Mouse (Mus musculus) naive thymus-derived CD4-positive, alpha-beta T cell, adult 2 months (primary cell): ENCODE results near the gene Mrpl10.

ENCODE experiments used
- DNase-seq: peaks from one replicate; pipeline ENCODE4 v3.0.0-alpha.2; 2011; ENCODE audit warnings: low read depth

Mrpl10 gene

DNA sequence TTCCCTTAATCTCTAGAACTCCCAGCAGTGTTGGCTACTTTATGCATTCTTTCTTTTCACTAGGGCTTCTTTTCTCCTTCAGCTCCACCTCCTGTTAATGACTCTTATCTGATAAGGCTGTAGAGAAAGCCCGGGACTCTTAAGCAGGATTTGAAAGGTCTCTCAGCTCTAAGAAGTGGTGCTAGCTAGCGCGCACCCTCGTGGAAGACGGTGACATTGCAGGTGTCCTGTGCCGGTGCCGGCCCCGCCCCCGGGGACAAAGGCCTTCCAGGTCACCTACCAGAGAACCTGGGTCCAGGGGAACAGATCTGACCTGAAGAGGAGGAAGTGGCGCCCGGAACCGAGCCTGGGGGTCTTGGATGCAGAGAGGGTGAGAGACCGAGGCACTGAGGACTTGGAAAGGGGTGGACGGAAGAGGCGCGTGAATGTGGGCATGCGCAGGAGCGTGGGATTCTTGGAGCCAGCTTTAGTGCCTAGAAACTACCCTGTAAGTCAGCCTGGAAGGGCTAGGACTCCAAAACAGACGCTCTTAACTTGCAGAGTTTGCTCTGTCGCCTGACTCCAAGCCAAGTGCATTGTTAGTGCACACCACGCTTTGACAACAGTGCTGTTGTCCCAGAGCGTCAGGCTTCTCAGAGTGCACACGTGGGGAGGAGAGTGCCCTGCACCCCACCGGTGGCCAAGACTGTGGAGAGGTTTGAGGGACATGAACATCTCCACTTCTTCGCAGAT lies 11.5 kb upstream of the Mrpl10 start, which contains the start of gene Scrn2:
Scrn2 (plus strand) TSS at position 253 of the 732 bp plus-strand sequence.
- peak; percentile 94 for DNase-seq

DNA sequence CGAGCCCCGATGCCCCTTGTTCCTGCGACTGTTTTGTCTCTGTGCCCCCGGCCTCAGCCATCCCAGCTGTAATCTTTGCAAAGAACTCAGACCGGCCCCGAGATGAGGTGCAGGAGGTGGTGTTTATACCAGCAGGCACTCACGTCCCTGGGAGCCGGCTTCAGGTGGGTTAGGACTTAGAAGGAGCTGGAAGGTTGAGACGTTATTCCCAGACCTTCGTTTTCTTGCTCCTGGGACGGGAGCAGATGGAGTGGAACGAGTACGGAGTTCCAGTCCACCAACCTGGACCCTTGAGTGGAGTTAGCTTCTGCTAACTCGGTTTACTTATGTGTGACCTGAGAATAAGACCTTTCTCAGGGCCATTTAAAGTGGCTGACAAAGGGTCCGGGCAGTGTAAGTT lies 10.9 kb upstream of the Mrpl10 start:
- no peak for DNase-seq

DNA sequence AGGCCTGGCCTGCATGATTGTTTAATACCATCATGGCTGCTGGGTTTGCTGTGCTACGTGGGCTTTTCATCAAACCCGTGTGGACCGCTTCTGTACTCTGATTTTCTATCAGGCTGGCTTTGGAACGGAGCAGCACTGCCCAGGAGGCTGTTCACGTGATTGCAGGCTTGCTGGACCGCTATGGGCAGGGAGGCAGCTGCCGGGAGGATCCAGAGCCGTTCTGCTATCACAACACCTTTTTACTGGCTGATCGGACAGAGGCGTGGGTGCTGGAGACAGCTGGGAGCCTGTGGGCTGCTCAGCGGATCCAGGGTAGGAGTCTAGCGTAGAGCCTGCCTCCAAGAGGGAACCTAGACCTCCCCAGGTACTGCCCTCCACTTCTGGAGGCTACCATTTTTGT lies 9.4 kb upstream of the Mrpl10 start:
- DNase-seq, result no peak

DNA sequence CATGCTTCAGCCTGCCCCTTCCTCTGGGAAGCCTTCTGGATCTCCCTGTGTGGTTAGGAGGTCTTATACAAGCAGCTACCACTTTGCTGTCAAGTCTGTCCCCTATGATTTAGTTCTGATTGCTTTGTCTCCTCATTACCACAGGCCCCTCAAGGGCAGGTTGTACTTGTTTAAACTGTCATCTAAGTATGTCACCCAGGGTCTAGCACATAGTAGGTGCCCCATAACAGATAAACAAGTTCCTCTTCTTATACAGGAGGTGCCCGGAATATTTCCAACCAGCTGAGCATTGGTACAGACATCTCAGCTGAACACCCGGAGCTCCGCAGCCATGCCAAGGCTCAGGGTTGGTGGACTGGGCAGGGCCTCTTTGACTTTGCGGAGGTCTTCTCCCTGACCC lies 8.9 kb upstream of the Mrpl10 start:
- DNase-seq, result no peak

DNA sequence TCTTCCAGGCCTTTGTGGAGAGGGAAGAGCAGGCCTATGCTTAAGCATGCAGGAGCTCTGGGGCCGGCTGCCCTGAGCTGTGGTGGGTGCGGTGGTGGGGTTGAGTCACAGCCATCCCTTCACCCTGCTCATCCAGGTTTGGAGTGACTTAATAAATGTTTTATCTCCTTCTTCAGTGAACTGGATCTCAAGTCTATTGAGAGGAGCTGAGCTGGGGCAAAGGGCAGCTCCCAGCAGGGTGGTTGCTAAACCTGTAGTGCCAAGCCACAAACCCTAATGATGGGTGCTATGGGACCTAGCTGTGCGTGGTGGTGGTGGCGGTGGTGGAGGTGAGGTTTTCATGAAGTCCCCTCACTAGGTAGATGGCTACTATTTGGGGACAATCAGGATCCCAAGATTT lies 7.6 kb upstream of the Mrpl10 start:
- no peak for DNase-seq

DNA sequence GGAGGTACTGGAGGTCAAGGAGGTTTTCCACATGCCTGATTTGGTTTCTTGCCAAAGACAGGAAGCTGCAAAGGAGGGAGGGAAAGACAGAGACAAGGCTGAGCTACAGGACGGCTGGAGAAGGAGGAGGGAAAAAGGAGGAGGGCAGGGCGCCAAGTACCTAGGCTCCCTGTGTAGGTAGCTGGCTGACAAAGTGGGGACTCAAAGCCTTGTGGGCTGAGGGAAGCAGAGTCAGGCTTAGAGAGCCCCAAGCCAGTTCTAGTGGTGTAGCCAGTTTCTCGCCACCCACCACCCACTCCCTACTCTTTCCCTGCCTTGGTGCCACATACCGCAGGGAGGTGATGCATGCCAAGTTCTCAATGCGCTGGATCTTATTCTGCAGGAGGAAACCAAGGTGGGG lies 5.2 kb upstream of the Mrpl10 start:
- no peak for DNase-seq

DNA sequence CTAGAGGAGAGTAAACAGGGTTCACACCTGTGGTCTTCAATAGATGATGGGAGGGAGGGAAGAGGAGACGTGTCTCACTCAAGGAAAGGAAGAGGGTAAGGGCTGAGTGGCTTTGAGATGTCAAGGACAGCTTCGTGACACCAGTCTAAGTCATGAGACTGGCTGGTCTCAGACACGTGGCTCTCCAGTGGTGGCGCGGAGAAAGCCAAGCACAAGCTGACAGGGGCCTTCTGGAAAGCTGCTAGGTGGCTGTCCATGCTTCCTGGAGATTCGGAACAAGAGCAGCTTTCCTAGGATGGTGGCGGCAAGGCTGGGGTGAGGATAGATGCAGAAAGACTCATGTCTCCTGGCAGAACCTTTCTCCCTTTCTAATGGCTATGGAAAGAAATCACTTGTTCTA lies 2.5 kb upstream of the Mrpl10 start:
- no peak for DNase-seq

DNA sequence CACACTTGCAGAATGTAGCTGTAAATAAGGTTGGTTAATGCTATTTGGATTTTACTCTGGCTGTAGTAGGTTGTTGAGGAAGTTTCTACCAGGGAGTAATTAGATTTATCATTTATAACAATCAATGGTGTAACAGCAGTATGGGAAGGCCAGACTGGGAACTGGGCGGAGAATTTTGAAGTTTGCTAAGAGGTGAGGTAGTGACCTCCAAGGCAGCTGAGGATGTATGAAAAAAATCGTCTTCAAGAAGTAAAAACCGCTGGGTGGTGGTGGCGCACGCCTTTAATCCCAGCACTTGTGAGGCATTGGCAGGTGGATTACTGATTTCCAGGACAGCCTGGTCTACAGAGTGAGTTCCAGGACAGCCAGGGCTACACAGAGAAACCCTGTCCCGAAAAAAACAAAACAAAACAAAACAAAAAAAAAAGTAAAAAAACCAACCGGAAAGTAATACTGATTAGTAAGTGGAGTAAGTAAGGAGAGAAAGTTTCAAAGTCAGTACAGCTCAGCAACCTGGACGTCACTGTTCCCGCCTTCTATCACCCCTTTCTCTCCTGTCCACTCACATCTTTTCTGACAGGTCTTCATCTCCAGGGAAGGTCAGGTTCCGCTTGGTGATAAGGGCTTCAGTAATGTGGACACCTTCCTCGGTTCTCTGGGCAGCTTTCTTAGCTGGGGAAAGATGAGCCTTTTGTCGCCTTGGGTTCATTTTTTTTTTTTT lies 899 bp upstream of the Mrpl10 start:
- DNase-seq, result no peak

DNA sequence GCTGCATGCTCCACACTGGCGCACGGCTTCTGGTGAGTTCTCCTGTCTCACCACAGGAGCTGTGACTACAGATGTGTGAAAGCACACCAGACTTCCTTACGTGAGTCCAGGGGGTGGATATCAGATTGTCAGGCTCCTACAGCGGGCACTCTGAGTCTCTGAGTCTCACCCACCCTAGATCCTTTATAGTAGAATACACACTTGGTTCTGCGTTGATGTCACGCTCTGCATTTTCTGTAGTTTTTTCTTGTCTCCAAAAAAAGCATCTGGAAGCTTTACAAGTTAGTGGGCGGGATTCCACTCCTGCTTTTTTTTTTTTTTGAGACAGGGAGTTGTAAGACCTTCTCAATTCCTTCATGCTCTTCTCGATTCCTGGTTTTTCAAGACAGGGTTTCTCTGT lies 3.5 kb downstream of the Mrpl10 start:
- no peak for DNase-seq

DNA sequence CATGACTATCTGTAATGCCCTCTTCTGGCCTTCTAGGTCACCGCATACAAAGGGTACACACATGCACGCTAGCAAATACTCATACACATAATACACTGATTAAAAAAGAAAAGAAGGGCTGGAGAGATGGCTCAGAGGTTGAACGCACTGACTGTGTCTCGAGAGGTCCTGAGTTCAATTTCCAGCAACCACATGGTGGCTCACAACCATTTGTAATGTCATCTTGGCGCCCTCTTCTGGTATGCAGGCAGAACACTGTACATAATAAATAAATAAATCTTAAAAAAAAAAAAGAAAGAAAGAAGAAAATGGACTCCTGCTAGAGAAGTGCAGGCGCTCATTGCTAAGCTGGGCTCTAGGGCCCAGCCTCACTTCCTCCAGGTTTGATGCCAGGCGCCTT lies 4.5 kb downstream of the Mrpl10 start:
- peak; percentile 53 for DNase-seq

DNA sequence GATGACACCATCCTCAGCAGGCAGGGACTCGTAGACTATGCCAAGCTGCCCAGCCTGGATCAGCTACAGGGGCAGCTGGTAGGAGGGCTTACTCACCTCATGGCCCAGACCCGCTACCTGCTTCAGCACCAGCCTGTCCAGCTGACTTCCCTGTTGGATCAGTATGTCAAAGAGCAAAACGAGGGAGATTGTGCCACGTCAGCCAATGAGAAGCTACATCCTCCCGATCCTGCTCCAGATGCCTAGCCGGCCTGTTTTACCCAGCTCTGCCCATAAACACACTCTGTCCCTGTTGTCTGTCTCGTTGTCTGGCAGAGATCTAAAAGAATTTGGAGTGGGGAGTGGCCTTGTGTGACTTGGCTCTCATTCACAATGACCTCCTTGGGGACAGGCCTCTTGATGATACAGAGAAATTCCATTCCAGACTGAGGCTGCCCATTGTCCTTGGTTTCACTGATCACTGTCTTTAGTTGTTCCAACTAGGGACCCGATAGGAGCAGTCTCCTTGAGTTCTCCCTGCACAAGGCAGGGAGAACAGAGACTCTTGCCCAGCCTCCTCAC lies 6.8 kb downstream of the Mrpl10 start:
- no peak for DNase-seq

DNA sequence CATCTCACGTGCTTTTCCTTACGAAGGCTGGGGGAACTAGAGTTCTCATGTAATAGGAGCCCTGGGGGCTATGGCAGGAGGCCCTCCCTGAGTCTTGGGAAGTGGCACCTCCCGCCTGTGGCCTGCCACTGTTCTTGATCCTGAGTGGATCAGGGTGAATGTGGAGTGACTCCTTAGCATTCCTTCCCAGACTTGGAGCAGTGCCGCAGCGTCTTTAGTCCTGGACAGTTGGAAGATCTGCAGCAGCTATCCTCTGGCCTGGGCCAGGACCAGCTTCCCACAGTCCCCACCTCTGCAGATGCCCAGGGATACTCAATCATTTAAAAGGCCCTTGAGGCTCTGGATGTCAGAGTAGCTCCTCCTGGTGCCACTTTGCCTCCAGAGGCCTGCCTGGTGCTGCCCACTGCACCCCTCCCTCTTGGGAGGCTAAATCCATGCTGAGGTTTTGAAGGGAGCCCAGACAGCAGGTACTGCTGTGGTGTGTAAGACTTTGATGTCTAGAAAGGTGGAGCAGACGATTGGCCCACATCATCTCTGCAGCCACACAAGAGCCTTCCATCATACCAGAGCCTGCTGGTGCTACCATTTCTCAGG lies 8.2 kb downstream of the Mrpl10 start:
- no peak for DNase-seq

DNA sequence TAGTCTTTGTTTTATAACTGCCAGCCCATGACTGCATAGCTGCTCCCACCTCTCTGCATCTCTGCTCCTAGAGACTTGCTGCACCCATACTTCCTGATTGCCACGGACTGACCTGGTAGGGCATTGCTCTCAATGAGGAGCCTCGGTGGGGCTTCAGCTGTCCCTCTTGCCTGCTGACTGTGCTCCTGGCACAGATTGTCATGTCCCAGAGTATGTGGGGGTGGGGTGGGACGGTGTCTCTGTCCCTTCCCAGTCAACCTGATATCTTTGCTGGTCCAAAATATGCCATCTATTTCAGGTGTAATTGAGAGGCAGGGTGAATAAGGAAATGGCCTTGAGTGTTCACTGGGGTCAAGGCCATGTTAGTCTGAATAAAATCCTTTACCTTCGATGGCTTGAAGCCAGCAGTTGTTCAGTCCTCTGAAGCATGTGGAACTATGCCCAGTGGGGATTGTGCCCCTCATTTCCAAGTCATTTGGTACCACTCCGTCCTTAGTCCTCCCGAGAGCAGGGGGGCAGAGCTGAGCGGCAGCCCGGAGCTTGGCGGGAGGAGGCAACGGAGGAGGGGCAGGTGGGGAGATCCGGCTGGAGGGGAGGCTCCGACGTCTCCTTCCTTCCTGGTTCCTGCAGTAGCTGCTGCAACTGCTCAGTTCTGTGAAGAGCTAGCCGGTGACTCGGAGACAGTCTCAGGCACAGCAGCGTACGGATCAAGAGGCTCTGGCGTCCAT lies 9.0 kb downstream of the Mrpl10 start, which contains the start of gene Osbpl7:
Osbpl7 (plus strand) TSS at position 413 of the 728 bp plus-strand sequence.
- peak; percentile 76 for DNase-seq

DNA sequence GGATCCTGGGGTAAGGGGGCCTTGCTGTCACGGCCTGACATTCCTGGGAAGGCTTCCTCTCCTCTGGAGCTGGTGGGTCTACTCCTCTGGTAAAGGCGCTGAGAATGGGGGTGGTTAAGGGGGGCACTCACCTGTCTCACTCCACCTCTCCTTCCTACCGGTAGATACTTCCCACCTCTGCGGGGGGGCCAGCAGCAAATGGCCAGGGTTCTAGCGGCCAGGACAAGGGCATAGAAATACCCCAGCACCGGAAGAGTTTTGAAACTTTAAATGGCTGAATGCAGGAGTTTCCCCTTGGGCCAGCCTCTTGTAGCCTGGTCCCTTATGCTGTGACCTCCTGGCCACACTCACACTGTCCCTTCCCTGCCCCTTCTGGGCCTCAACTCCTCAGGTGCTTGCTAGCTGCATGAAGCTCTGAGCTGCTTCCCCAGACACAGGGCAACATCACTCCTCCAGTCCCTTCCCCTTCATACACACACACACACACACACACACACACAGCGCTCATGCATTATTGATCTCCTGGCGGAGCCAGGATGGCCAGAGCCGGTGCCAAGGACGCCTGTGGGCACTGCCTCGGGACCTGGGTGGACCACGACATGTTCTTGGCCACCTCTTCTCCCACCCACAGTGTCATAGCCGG lies 9.7 kb downstream of the Mrpl10 start:
- DNase-seq, result peak; percentile 30

DNA sequence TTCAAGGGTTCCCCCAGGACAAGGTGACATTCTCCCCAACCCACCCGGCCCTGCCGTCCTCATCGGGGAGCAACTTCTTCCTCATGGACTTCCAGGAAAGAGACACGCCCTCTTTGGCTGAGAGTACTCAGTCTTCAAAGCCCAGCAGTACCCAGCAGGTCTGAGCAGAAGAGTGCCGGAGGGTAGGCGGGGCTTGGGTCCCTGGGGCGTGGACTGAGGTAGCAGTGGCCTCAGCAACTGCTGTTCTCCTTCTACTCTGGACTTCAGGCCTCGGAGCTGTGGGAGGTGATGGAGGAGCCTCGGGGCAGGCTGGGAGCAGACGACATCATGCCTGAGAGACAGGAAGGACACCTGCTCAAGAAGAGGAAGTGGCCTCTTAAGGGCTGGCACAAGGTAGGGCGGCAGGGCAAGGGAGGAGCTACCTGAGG lies 10.9 kb downstream of the Mrpl10 start:
- DNase-seq, result peak; percentile 37

DNA sequence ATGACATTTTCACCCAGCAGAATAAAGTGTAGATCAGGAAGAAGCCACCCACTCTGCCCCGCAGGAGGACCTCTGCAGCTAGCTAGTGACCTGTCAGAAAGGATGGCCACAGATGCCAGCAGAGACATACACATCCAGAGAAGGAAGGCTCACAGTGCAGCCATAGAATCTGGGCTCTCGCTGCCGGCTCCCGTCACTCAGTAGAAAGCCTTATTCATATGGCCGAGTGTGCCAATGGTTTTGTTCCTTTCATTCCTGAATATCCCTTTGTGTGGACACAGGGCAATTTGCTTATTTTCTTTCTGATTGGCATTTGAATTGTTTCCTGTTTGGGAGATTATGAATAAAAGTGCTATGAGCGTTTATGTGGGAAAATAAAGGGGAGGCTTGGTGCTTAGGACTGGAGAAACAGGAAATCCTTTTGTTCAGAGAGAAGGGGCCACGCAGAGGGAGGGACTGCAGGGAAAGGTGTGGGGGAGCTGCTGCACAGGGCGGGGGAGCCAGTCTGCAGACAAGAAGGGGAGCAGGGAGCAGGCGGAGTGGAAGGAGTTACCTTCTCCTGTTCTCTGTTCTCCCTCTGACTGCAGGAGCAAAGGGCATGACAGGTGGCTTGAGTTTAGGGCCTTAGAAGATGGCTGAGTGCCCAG lies 22.0 kb downstream of the Mrpl10 start:
- no peak for DNase-seq

DNA sequence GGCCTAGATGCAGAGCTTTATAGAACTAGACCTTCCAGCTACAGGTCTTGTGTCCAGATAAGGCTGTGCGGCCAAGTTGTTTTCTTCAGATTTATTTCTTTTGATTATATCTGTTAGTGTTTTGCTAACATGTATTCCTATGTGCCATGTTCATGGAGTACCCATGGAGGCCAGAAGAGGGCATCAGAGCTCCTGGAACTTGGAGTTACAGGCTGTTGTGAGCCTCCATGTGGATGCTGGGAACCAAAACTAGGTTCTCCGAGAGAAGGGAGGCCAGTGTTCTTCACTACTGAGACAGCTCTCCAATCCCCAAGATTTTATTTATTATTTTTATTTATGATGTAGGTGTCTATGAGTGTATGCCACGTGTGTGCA lies 22.5 kb downstream of the Mrpl10 start:
- no peak for DNase-seq

DNA sequence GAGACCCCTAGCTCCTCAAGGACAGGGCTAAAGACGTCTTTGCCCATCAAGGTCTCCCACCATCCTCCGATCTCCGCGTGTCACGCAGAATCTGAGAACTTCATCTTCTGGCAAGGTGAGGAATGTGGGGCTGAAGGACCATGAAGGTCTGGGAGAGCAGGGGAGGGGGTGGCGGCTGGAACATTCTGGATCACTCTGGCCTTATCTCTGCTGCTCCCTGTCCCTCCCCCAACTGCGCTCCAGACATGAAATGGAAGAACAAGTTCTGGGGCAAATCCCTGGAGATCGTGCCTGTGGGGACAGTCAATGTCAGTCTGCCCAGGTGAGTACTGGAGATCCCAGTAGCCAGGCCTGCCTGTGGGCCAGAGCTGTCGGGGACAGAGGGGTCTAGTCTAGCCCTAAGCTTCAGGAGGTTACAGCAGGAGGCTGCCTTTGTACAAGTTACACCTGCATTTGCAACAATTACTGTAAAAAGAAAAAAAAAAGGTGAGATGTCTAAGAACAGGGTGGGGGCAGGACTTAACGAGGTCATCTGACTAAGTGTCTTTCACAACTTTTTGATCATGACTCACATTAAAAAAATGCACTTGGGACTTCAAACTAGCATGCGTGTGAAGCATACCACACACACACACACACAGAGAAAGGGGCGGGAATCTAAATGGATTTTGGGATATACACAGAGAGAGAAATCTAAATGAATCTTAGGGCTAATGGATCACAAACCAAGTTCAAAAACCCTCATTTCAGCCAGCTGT lies 24.4 kb downstream of the Mrpl10 start:
- DNase-seq, result no peak

DNA sequence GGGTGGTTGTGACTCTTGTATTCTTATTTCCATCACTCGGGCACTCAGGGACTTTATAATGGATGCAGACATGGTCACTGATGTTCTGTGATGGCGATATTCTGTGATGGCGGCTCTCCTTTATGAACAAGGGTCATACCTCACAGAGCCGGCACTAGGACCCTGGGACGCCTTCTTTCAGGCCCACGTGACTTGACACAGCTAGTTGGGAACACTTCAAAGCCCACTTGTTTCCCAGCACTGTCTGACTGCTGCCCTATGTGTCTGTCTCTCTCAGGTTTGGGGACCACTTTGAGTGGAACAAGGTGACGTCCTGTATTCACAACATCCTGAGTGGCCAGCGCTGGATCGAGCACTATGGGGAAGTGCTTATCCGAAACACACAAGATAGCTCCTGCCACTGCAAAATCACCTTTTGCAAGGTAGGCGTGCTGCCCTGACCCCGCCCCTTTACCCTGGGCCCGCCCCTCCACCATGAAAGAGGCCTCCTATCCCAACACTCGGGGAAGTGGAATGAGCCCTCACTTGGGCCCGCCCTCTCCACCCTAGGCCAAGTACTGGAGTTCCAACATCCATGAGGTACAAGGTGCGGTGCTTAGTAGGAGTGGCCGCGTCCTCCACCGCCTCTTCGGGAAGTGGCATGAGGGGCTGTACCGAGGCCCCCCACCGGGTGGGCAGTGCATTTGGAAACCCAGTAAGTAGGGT lies 25.4 kb downstream of the Mrpl10 start:
- no peak for DNase-seq

DNA sequence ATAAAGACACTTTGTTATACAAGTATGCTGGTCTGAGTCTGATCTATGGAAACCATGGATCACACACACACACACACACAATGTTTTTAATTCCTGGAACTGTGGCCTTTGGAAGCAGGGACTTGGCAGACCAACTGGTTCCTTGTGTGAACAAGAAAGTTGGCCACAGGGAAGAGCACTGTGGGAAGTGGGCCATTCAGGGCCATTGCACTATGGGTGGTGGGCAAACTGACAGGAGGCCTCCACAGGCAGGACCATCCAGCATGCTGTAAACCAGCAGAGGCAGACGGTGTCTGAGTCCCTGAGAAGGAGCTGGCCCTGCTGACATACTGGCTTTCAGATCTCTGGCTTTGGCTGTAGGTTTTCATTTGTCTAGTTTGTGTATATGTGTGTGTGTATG lies 28.0 kb downstream of the Mrpl10 start:
- no peak for DNase-seq
